In genomic region chr10:67702783-67703455, GRCm38 (mm10) we compare ENCODE assay signal across 18 mouse cellular contexts.
DNase-seq lines count a peak whose midpoint lies in the region; ATAC-seq and TF ChIP-seq lines count a peak whose summit lies in the region.
"Had no signal": no experiment of that assay in that cellular context is flagged by ENCODE, and none has a peak within 500 bp of the region (broad histone marks: within the 10 kb centered on the region; RNA-seq: fewer than 3 reads in every experiment).

No protein-coding gene starts in this region.

- H3K27me3 ChIP-seq in heart, embryonic 11.5 days (ENCODE audit: control insufficient read depth, insufficient read depth, low read length) = no peaks in the 10 kb centered on the region
- no peaks in the 10 kb centered on the region for H3K27me3 ChIP-seq in hindbrain, embryonic 14.5 days (ENCODE audit: control insufficient read depth, insufficient read depth, low read length)
- H3K27me3 ChIP-seq: kidney, embryonic 15.5 days; midbrain, embryonic 12.5 days had no signal

- no peak overlapping the region for H3K4me3 ChIP-seq in heart, embryonic 11.5 days (ENCODE audit: low read depth, low read length)
- H3K4me3 ChIP-seq in bone marrow macrophage, adult 2 months (ENCODE audit: insufficient read depth, low read length) = no peak overlapping the region
- H3K4me3 ChIP-seq in hindbrain, embryonic 14.5 days (replicated peaks; ENCODE audit: low read length) = no peak overlapping the region
- H3K4me3 ChIP-seq: hindbrain, embryonic 10.5 days; kidney, embryonic 15.5 days; left cerebral cortex, adult 2 months; midbrain, embryonic 12.5 days had no signal

- no peak for TF ChIP-seq CTCF in bone marrow macrophage, adult 2 months (IDR thresholded peaks at IDR 0.05; ENCODE audit: low read depth, low read length)

- H3K4me1 ChIP-seq in heart, embryonic 11.5 days (ENCODE audit: control insufficient read depth, insufficient read depth, low read length) = no peaks in the 10 kb centered on the region
- H3K4me1 ChIP-seq in bone marrow macrophage, adult 2 months (ENCODE audit: control insufficient read depth, insufficient read depth, low read length) = peaks cover 30% of the 10 kb centered on the region
- no peaks in the 10 kb centered on the region for H3K4me1 ChIP-seq in hindbrain, embryonic 14.5 days (replicated peaks; ENCODE audit: control insufficient read depth, insufficient read depth, low read length)
- H3K4me1 ChIP-seq: hindbrain, embryonic 10.5 days; kidney, embryonic 15.5 days; midbrain, embryonic 12.5 days had no signal

- H3K9ac ChIP-seq in heart, embryonic 11.5 days (ENCODE audit: low read depth, low read length) = no peak overlapping the region
- H3K9ac ChIP-seq in hindbrain, embryonic 14.5 days = no peak overlapping the region
- H3K9ac ChIP-seq: kidney, embryonic 15.5 days; midbrain, embryonic 12.5 days had no signal

- WGBS in heart, embryonic 11.5 days (ENCODE audit: insufficient replicate concordance) = 57% methylated on average over 9 of the region's 9 CpGs
- 76% methylated on average over 9 of the region's 9 CpGs for WGBS in hindbrain, embryonic 14.5 days

- H3K9me3 ChIP-seq in heart, embryonic 11.5 days (replicated peaks; ENCODE audit: control insufficient read depth, low read length) = no peaks in the 10 kb centered on the region
- H3K9me3 ChIP-seq in hindbrain, embryonic 14.5 days (ENCODE audit: control insufficient read depth, low read length) = no peaks in the 10 kb centered on the region
- H3K9me3 ChIP-seq: hindbrain, embryonic 10.5 days; kidney, embryonic 15.5 days; midbrain, embryonic 12.5 days had no signal

- H3K36me3 ChIP-seq in heart, embryonic 11.5 days (ENCODE audit: control insufficient read depth, insufficient read depth, low read length) = no peaks in the 10 kb centered on the region
- no peaks in the 10 kb centered on the region for H3K36me3 ChIP-seq in hindbrain, embryonic 14.5 days (replicated peaks; ENCODE audit: control insufficient read depth, insufficient read depth)
- H3K36me3 ChIP-seq: hindbrain, embryonic 10.5 days; kidney, embryonic 15.5 days; midbrain, embryonic 12.5 days had no signal

- ATAC-seq in heart, embryonic 11.5 days (replicated peaks; ENCODE audit: insufficient number of reproducible peaks, low FRiP score, low TSS enrichment) = no peak
- ATAC-seq in megakaryocyte progenitor cell, adult 5-6 weeks (replicated peaks; ENCODE audit: poor library complexity) = peak; percentile 80
- no peak for ATAC-seq in hindbrain, embryonic 14.5 days (ENCODE audit: low FRiP score)
- ATAC-seq: forebrain, embryonic 16.5 days had no signal

- no peak overlapping the region for H3K4me2 ChIP-seq in heart, embryonic 11.5 days
- no peak overlapping the region for H3K4me2 ChIP-seq in hindbrain, embryonic 14.5 days (replicated peaks)
- H3K4me2 ChIP-seq: kidney, embryonic 15.5 days; liver, embryonic 11.5 days; midbrain, embryonic 12.5 days had no signal

- peak; percentile 98 for DNase-seq in heart, adult 11 months
- peak; percentile 68 for DNase-seq in heart, postnatal 4 days
- no peak for DNase-seq in hindbrain, embryonic 14.5 days (ENCODE audit: low spot score)
- no peak for DNase-seq in ovary, postnatal 10 days (ENCODE audit: low spot score)
- no peak for DNase-seq in neural tube, embryonic 10.5 days (ENCODE audit: extremely low spot score, low spot score)
- DNase-seq: adrenal gland, postnatal 25 days; cerebellum, adult 11-12 months; right cerebral cortex, postnatal 4 days; thymus, adult 18-20 months had no signal

- H3K27ac ChIP-seq in heart, embryonic 11.5 days (ENCODE audit: low read depth, low read length) = no peak overlapping the region
- H3K27ac ChIP-seq in bone marrow macrophage, adult 2 months (ENCODE audit: insufficient read depth, low read depth, low read length) = peak overlapping the region; percentile 10
- no peak overlapping the region for H3K27ac ChIP-seq in hindbrain, embryonic 14.5 days
- H3K27ac ChIP-seq: hindbrain, embryonic 10.5 days; kidney, embryonic 15.5 days; left cerebral cortex, adult 2 months; midbrain, embryonic 12.5 days had no signal

- TF ChIP-seq POLR2A in bone marrow macrophage, adult 2 months (IDR thresholded peaks at IDR 0.05; ENCODE audit: borderline replicate concordance, low read depth, low read length) = no peak

Comparison
In these comparisons a context has a peak if more than half of its experiments do, and no peak if none do; other contexts are left out.
1. DNase-seq: peak in heart, adult 11 months (single experiment) and heart, postnatal 4 days (single experiment); none in hindbrain, embryonic 14.5 days (single experiment), ovary, postnatal 10 days (single experiment) and neural tube, embryonic 10.5 days (single experiment).